Mouse (Mus musculus) v-Abl transformed pro-B cells (cell line): Measurements from ENCODE around the gene Sec61b.

ENCODE experiments used
- in situ Hi-C, 2 experiments: fragments of 400-800 bp; cut with MboI; formaldehyde crosslinking; loops; one replicate each; pipeline ENCODE4 v1.15.1; 2025; ENCODE audit not compliant: unreplicated experiment in 2 of 2

The Sec61b gene

DNA sequence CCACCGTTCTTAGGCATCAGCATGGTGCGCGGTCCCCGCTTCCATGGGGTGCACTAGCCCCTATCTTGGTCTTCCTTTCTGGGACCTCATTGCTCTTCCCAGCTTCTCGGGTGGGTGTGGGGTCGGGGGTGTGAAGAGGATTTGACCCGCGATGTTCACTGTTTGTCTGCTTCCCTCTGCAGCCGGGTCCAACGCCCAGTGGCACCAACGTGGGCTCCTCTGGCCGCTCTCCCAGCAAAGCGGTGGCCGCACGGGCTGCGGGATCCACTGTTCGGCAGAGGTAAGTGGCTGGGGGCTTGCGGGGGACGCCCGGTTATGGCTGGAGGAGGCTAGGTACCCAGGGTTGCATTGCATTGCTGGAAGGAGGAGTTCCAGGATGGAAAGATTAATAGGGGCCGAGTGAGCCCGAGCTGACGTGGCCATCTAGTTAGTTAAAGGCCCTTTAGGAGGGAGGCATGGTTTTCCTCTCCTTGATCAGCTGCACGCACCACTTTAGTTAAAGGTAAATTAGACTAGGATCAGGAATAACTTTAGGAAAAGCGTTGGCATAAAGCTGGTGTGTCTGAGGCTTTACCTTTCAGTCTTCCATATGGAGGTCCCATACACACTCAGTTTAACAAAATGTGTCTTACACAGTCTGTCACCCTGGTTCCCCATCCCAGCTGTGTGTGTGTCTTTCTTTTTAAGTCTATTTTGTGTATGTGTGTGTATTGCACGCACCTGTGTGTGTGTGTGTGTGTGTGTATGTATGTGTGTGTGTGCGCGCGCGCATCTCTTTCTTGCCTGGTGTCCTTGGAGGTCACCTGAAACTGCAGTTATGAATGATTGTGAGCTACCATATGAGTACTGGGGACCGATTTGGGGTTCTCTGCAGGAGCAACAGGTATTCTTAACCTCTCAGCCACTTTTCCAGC, 529 bp downstream of the Sec61b start:
- in situ Hi-C loops: no loop called here

DNA sequence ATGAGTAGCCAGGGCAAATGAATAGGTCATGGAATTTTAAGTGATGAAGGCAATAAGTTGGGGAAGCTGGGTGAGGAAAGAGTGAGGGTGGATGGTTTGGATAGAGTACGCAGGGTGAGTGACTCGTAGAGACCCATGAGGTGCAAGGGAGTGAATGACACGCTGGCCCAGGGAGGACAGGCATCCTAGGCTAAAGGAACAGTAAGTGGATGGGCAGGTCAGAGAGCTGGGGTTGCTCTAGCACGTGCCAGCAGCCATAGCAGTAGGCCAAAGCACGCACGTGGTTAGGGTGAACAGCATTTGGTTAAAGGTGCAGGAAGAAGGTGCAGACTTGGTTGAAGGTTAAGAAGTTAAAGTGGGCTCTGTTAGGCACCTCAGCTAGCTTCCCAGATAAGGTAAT, 3.1 kb downstream of the Sec61b start:
- in situ Hi-C loops: no loop called here

DNA sequence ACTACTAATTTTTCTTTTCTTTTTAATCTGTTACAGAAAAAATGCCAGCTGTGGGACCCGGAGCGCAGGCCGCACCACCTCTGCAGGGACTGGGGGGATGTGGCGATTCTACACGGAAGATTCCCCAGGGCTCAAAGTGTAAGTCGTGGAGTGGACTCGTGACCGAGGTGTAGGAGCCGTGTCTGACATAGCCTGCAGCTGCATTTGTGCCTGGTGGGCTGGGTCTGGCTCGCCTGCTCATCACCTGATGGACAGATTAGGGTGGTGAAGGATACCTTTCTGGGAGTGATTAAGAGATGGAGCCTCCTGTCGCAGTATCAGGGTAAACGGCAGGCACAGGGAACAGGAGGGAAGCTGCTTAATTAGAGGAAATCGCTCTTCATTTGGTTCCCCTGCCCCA, 5.6 kb downstream of the Sec61b start:
- in situ Hi-C loops: no loop called here

DNA sequence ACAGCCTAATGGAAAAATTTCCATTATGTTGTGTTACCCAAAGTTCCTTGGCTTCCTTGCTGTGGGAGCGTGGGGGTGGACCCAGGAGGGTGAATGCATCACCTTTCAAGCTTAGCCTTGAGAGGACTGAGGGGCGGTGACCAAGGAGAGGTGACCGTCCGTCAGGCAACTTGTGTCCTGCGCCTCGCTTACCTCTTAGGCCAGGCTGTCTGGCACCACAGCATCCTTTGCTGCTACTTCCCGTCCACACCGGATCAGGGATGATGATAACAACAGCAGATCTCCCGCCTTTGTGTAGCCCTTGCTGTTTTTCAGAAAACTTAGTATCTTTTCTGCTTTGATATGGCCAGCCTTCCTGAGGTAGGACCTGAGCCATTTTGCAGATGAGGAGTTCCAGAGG, 6.1 kb downstream of the Sec61b start:
- in situ Hi-C loops: no loop called here

DNA sequence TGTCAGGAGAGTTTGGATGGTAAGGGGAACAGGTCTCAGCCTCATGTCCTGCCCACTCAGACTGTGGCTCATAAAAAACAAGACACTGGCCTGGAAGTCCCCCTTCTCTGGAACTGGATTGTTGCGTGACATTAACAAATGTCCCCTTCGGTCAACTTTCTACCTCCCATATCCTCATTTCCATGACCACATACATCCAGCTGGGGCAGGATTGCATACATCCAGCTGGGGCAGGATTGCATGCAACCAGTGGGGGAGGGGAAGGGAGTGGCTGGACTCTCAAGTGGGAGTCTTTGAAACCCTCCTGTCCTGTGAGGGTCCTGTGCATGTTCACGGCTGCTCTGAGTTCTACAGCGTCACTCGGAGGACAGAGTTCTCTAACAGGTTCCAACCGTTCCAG, 16.8 kb downstream of the Sec61b start:
- in situ Hi-C loops: no loop called here

DNA sequence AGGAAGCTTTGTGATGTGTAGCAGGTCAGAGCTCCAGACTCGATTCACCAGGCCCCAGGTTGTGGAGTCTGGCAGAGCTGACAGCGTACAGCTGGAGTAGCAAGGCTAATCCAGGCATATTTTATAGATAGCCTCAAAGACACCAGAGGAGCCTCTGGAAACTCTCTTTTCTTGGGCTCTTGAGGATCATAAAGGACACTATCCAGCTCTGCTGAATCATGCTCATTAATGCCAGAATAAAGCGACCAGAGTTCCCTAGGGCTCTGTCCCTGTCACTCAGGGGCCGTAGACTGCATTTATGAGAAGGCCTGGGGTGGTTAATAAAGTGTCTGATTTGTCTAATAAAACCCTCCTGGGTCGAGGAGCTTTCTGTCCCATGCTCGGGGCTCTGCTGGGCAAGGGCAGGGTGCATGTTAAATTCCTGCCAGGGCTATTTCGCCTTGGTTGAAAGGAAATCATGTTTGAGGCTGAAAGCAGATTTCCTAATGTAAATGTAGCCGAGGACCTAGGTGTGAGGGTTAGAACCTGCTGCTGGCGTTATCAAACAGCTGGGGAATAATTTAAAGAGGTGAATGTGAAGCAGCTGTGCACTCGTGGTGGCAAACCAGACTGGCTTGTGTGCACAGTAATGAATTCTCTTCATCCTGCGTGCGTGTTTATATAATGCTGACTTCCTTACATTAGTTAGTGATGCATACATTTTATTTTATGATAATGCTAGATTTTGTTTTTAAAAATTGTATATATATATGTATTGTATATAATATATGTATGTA, 18.0 kb downstream of the Sec61b start:
- in situ Hi-C loops: no loop called here

DNA sequence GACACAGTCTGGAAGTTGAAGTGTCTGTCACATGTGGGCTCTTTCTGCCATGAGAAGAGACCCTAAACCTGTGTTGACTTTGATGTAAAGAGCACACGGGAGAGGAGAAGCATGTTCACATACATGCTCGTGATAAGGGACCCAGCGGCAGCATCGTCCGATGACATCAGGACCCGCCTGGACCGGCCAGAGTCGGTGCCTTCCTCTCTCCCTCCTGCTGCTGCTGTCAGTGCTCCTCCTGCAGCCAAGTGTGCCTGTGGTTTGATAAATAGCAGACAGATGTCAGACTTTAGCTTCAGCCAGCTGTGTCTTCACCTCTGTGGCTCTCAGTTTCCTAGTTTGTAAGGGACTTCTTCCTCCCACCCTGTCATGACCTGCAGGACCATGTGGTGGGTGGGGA, 19.0 kb downstream of the Sec61b start:
- in situ Hi-C loops: no loop called here

DNA sequence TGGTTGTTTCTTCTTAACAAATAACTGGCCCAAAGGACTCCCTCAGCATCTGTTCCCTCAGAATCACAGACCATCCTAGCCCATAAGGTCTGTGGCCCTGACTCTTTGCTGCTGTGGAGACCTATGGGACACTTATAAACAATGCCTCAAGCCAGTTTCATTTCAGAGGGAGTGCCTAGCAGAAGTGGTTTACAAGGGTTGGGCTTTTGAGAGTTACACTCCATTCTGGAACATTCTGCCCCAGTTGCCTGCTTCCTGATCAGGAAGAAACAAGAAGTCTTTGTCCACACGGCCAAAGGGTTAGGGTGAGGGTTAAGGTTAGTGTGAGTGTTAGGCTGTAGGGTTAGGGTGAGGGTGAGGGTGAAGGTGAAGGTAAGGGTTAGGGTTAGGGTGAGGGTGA, 19.7 kb downstream of the Sec61b start:
- in situ Hi-C loops: no loop called here

DNA sequence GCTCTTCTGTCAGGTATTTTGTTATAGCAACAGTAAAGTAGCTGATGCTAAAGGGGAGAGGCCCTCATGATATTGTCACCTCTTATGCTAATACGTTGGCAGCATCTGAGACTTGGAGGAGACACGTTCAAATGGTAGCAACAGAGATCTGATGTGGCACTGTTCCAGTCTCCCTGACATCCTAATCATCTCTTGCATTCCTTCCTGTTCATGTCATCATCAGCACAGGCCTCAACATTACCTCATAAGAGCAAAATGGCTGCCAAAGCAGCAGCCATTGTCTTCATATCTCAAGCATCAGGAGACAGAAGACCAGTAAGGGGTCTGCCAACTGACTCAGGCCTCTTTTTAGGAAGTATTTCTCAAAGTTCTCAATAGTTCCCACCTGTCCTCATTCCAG, 20.2 kb downstream of the Sec61b start:
- in situ Hi-C loops: no loop called here

DNA sequence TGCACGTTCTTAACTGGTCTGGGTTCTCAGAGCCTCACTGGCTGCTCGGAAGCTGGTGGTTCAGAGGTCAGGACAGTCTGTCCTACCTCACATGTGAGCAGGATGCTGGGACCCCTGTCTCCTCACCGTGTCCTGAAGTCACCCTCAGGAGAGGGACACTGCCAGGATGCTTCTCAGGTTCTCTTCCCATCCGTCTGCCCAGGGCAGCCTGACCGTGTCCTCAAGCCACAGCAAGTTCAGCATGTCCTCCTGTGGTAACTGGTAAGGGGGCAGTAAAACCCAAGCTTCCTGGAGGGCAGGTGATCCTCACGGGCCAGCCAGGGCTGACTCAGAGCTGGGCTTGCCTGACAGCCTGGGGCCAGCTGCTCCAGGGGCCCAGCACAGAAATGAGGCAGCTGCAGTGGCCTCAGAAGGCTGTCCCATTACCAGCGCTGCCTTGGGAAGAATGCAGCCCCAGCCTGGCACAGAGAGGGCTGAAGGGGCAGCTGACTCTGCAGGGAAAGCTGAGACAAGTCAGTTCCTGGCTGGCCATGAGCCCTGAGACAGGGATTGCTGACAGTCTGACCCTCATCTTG, 23.4 kb downstream of the Sec61b start:
- in situ Hi-C loops: no loop called here

DNA sequence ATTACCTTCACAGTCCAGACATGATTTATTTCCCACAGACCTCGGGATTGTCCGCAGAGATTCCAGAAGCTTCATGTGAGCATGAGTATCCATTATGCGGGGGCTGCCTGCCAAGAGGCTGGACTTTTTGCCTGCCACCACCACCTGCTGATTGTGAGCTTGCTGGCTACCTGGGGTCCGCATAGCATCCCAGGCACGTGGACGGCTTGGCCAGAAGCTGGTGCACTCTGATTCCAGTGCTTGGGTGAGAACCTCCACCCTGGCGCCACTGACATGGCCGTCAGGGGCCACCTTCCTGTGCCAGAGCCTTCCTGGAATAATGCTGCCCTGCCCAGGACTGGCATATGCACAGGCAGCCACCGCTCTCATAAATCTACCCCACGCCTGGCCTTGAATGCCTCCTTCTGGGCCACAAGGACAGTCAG, 24.7 kb downstream of the Sec61b start:
- in situ Hi-C loops: no loop called here

DNA sequence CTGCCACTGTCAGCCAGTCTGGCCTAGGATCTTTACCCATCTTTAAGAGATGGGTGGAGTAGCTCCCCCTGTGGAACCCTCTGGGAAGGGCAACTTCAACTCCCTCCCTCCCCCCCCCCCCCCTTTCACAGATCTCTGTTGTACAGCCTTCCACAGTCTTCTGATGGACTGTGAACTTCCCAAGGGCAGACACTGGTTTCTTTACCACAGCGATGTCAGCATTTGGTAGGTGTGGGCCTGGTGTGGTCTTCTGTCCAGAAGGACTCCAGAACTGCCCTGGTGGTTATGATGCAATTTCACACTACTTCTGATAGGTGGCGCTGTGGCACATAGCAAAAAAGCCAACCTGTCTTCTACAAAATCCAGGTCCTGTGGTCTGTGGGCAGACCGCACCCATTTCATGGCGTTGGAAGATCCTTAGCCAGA, 28.1 kb downstream of the Sec61b start:
- in situ Hi-C loops: loop anchor here in 1 of 2 experiments (10.0 kb wide), 1 partner anchor 902 kb away; no protein-coding TSS in a partner anchor

DNA sequence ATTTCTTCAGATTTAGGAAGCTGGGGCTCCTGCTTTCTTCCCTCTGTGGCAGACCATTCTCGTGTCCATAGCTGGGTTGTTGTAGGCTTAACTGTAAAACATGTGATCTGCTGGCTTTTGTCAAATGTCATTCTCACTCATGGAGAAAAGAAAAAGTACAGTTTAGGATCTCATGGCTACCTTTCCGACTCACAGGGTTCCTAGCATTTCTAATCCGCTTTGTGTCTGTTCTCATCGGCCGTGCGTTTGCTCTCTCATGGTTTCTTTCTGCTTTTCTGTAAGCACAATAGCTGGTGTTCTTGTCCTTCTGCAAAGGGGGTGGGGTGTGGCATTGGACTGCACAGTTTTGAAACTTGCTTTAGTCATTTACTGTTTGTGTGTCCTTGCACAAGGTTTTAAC, 28.6 kb downstream of the Sec61b start:
- in situ Hi-C loops: loop anchor here in 1 of 2 experiments (10.0 kb wide), 1 partner anchor 902 kb away; no protein-coding TSS in a partner anchor

DNA sequence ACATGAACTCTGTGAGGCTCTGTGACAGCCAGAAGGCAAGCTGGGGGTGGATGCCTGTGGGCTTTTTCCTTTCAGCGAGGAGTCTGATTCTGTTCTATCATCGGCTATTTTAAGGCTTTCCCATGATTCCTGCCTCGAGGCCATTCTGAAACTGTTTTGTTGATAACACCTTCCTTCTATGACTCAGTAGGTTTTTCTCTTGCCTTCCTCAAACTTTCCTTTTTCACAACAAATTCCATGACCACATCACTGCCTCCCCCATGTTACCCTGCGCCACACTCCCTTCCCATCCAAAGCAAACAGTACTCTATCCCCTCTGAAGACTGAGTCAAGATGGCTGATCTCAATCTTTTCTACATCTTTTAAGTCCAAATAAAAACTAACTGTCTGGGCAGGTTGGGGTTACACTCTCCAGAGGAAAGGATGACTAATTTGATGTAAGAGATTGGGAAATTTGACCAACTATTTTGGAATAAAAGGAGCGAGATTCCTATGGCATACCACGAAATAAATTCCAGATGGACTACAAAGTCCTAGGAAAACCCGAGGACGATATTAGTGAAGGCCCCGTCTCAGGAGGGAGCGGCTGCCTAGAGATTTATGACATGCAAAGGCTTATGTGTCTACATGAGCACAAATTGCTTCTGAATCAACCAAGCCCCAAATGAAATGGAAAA, 30.5 kb downstream of the Sec61b start:
- in situ Hi-C loops: loop anchor here in 1 of 2 experiments (10.0 kb wide), 1 partner anchor 900 kb away; no protein-coding TSS in a partner anchor

DNA sequence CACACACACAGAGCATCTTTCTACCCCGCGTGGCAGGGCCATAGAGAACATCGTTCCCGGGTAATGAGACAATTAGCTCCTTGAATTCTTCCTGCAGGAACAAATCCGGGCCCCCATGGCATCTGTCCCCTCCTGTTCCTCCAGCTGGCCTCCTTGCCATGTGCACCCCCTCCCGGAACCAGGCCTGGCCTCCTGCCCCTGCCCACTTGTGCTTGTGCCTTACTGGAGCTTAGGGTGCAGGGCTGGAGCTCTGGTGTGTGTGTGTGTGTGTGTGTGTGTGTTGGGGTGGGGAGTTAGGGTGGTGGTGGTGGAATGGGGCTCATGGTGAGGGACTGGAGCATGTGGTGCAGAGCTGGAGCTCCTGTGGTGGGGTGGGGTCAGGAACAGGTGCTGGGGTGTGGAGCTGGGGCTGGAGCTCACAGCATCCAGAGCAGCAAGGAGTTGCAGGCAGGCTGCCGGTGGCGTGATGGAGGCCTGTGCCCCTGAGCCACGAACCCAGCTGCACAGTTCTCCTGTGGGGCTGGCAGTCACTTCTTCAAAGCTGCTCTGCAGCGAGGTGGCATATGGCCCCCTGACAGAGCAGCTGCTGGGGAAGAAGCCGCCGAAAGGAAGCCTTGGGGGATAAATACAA, 44.2 kb downstream of the Sec61b start:
- in situ Hi-C loops: no loop called here

DNA sequence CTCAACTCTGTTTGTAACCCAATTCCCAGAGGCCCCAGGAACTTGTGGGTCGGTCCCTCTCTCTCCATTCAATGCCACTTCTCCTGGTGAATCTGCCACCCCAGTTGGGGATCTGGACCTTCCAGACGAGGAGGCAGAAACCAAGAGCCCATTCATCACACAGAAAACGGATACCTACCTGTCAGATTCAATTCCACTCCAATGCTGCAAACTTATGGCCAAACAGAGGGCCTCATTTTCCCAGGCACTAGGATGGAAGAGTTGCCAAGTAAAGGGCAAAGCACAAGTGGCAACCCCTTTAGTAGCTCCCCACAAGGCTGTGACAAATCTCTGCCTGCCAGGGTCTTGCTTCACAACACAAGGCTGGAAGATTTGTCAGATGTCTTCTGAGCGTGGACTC, 45.6 kb downstream of the Sec61b start:
- in situ Hi-C loops: no loop called here

DNA sequence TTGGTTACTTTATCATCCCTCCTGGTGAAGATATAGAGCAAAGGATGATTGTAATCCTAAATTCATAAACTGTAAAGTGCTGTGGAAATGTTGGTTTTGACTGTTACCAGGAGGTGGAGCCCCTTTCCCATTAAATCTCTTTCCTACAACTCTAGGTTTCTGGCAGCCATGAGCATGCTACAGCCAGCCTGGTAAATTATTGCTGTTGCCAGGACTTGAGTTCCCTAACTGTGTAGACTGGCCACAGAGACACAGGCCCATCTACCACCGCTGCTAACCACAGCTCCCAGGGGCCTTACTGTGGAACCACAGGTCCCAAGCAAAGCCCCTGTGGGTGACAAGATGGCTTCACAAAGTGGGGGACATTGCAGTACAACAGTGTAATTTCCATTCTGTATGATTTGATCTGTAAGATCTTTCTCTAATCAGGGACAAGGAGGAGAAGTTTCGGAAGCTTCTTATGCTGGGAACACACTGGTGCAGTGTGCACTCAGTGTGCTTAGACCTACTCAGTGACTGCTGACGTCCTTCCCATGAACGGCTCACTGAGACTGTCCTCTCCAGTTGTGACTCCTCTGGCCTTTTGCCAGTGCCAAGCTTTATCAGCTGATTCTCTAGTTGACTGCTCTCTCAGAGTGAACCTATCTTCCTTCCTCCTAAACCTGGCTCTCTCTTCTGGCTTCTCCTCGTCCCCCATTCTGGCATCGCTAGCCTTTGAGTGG, 47.6 kb downstream of the Sec61b start:
- in situ Hi-C loops: no loop called here

DNA sequence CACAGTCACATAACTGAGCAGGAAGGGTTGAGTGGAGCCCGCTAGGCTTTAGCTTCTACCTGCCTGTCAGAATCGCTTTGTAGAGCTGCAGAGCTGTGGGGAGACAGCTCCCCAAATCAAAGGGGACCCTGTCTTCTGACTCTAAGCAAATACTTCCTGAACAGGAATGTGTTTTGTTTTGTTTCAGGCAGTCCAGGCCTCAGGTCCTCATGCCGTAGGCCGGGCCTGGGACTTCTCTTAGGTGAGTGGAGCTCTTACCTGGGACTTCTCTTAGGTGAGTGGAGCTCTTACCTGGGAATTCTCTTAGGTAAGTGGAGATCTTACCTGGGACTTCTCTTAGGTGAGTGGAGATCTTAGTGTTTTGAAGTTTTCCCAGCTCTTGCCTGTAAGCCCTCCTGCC, 55.4 kb downstream of the Sec61b start:
- in situ Hi-C loops: loop anchor here in 1 of 2 experiments (10.0 kb wide), 1 partner anchor 1145 kb away; no protein-coding TSS in a partner anchor
